Mouse (Mus musculus) heart, embryonic 11.5 days (tissue): ENCODE results near the gene Golph3l. TPM values are rescaled to one million over a fixed set of nuclear protein-coding genes. Genes with fewer than 3 reads are reported as not detected.

ENCODE experiments used
- polyA plus RNA-seq: library from polyadenylated mRNA; unstranded; fragments of >200 nt; fragmentation: Nextera tagmentation; extraction: Ambion mirVana; gene quantifications from 2 replicates; pipeline ENCODE4 v1.2.1, GENCODE M21; 2014

Golph3l gene
- polyA plus RNA-seq, 1 experiment from 2014 or later: 27.8 TPM

Other genes starting within 250 kb of the Golph3l start
- gene Setdb1, start 231.7 kb upstream of the Golph3l start, polyA plus RNA-seq: 31.6 and 37.6 TPM in 2 replicates
- gene 4930558C23Rik, start 186.1 kb upstream of the Golph3l start, polyA plus RNA-seq: not detected in 2 replicates
- gene Arnt, start 154.5 kb upstream of the Golph3l start, polyA plus RNA-seq: 20.6 and 28.5 TPM in 2 replicates
- gene Ctsk, start 89.7 kb upstream of the Golph3l start, polyA plus RNA-seq: 9.9 and 14.0 TPM in 2 replicates
- gene Ctss, start 62.1 kb upstream of the Golph3l start, polyA plus RNA-seq: 5.4 and 6.2 TPM in 2 replicates
- gene Hormad1, start 29.3 kb upstream of the Golph3l start, polyA plus RNA-seq: 0.65 TPM in 1 of 2 replicates, not detected in the other
- 52.7 and 55.4 TPM in 2 replicates for gene Ensa, start 36.1 kb downstream of the Golph3l start, polyA plus RNA-seq
- gene Mcl1, start 69.9 kb downstream of the Golph3l start, polyA plus RNA-seq: 46.3 and 49.8 TPM in 2 replicates
- 3.5 and 5.1 TPM in 2 replicates for gene Adamtsl4, start 99.0 kb downstream of the Golph3l start, polyA plus RNA-seq
- gene Ecm1, start 150.6 kb downstream of the Golph3l start, polyA plus RNA-seq: 85.0 and 86.7 TPM in 2 replicates
- 42.2 and 46.1 TPM in 2 replicates for gene Tars2, start 171.3 kb downstream of the Golph3l start, polyA plus RNA-seq
- 20.5 and 25.0 TPM in 2 replicates for gene Rprd2, start 229.9 kb downstream of the Golph3l start, polyA plus RNA-seq